Mouse (Mus musculus) stomach, embryonic 14.5 days (tissue): ENCODE results near the gene Slc4a10. TPM values are rescaled to one million over a fixed set of nuclear protein-coding genes. Genes with fewer than 3 reads are reported as not detected.

Experiments used
- ATAC-seq: fragments of 200-750 bp; cut with Nextera tagmentation; 2 replicates; pipeline ENCODE4 v1.8.0; 2017; ENCODE audit warnings: low read depth, moderate TSS enrichment; ENCODE audit not compliant: insufficient number of reproducible peaks, insufficient read depth, low FRiP score
- H3K27ac ChIP-seq: fragments of 300-500 bp; sonication (generic); 2 replicates; pipeline ENCODE4 v1.5.1; 2014; ENCODE audit warnings: mild to moderate bottlenecking, low read length, moderate library complexity, mixed read lengths
- H3K27me3 ChIP-seq: fragments of 300-500 bp; sonication (generic); 2 replicates; pipeline ENCODE4 v1.6.1; 2014; ENCODE audit warnings: low read length, control low read depth, mixed read lengths; ENCODE audit not compliant: control insufficient read depth, insufficient read depth
- H3K36me3 ChIP-seq: fragments of 300-500 bp; sonication (generic); 2 replicates; pipeline ENCODE4 v1.6.1; 2014; ENCODE audit warnings: mild to moderate bottlenecking, control low read depth, low read length, moderate library complexity, mixed read lengths; ENCODE audit not compliant: control insufficient read depth, insufficient read depth
- H3K4me1 ChIP-seq: fragments of 300-500 bp; sonication (generic); 2 replicates; pipeline ENCODE4 v1.6.1; 2014; ENCODE audit warnings: low read length, control low read depth, mixed read lengths; ENCODE audit not compliant: control insufficient read depth, insufficient read depth
- H3K4me2 ChIP-seq: fragments of 300-500 bp; sonication (generic); replicated peaks from 2 replicates; pipeline ENCODE4 v1.6.1; 2014; ENCODE audit warnings: low read depth, low read length, control low read depth
- H3K4me3 ChIP-seq: fragments of 300-500 bp; sonication (generic); 2 replicates; pipeline ENCODE4 v1.5.1; 2014; ENCODE audit warnings: low read depth, low read length, control low read depth
- H3K9ac ChIP-seq: fragments of 300-500 bp; sonication (generic); replicated peaks from 2 replicates; pipeline ENCODE4 v1.6.1; 2014; ENCODE audit warnings: low read depth, mild to moderate bottlenecking, control low read depth, low read length, moderate library complexity, mixed read lengths
- H3K9me3 ChIP-seq: fragments of 300-500 bp; sonication (generic); 2 replicates; pipeline ENCODE4 v1.6.1; 2016; ENCODE audit warnings: low read depth, low read length, control low read depth; ENCODE audit not compliant: control insufficient read depth
- whole genome bisulfite sequencing: fragments of 180-500 bp; shearing (Covaris S2); extraction: QIAGEN DNeasy Blood & Tissue Kit; methylation state at CpG from one replicate; pipeline ENCODE4 v1.1.7; 2014; 5-methylcytosine and 5-hydroxymethylcytosine counted together
- polyA plus RNA-seq: library from polyadenylated mRNA; unstranded; fragments of >200 nt; fragmentation: Nextera tagmentation; extraction: Ambion mirVana; gene quantifications from 2 replicates; pipeline ENCODE4 v1.2.1, GENCODE M21; 2014

Gene Slc4a10
- polyA plus RNA-seq, 1 experiment from 2014 or later = 0.67 TPM

- no peak overlapping the region for H3K4me3 ChIP-seq
- 89% methylated on average over 9 of the region's 9 CpGs for WGBS
- no peaks in the 10 kb centered on the region for H3K36me3 ChIP-seq
- H3K27me3 ChIP-seq = no peaks in the 10 kb centered on the region
- no peak overlapping the region for H3K4me2 ChIP-seq
- no peak overlapping the region for H3K27ac ChIP-seq
- ATAC-seq = no peak
- no peaks in the 10 kb centered on the region for H3K4me1 ChIP-seq
- no peak overlapping the region for H3K9ac ChIP-seq
- no peaks in the 10 kb centered on the region for H3K9me3 ChIP-seq
Measured at GRCm38 (mm10) chr2:62362211-62362610, 315.9 kb downstream of the Slc4a10 start.

GRCm38 (mm10) chr2:62363606-62364005, 317.3 kb downstream of the Slc4a10 start:
- no peaks in the 10 kb centered on the region for H3K36me3 ChIP-seq
- H3K27me3 ChIP-seq = no peaks in the 10 kb centered on the region
- no peak overlapping the region for H3K9ac ChIP-seq
- no peaks in the 10 kb centered on the region for H3K9me3 ChIP-seq
- no peak overlapping the region for H3K4me2 ChIP-seq
- no peaks in the 10 kb centered on the region for H3K4me1 ChIP-seq
- 88% methylated on average over 4 of the region's 4 CpGs for WGBS
- ATAC-seq = no peak
- no peak overlapping the region for H3K4me3 ChIP-seq
- no peak overlapping the region for H3K27ac ChIP-seq

- Histone ChIP-seq H3K9ac (no peak overlapping the region), H3K4me1 (no peaks in the 10 kb centered on the region), H3K4me3 (no peak overlapping the region), H3K4me2 (no peak overlapping the region), H3K27me3 (no peaks in the 10 kb centered on the region), H3K9me3 (no peaks in the 10 kb centered on the region), H3K27ac (no peak overlapping the region), H3K36me3 (no peaks in the 10 kb centered on the region)
- no peak for ATAC-seq
- WGBS = 69% methylated on average over 5 of the region's 5 CpGs
Measured at GRCm38 (mm10) chr2:62368349-62369053, 322.2 kb downstream of the Slc4a10 start.

- H3K4me2 ChIP-seq = no peak overlapping the region
- H3K9me3 ChIP-seq = no peaks in the 10 kb centered on the region
- H3K4me3 ChIP-seq = no peak overlapping the region
- H3K9ac ChIP-seq = no peak overlapping the region
- no peak for ATAC-seq
- H3K27ac ChIP-seq = no peak overlapping the region
- H3K36me3 ChIP-seq = no peaks in the 10 kb centered on the region
- no peaks in the 10 kb centered on the region for H3K4me1 ChIP-seq
- WGBS = 72% methylated on average over 2 of the region's 2 CpGs
- no peaks in the 10 kb centered on the region for H3K27me3 ChIP-seq
Measured at GRCm38 (mm10) chr2:62370048-62370447, 323.8 kb downstream of the Slc4a10 start.

GRCm38 (mm10) chr2:62373692-62374091, 327.4 kb downstream of the Slc4a10 start:
- Histone ChIP-seq H3K9me3 (no peaks in the 10 kb centered on the region), H3K27me3 (no peaks in the 10 kb centered on the region), H3K4me1 (no peaks in the 10 kb centered on the region), H3K4me2 (no peak overlapping the region), H3K9ac (no peak overlapping the region), H3K4me3 (no peak overlapping the region), H3K27ac (no peak overlapping the region), H3K36me3 (no peaks in the 10 kb centered on the region)
- WGBS = 78% methylated on average over 11 of the region's 11 CpGs
- no peak for ATAC-seq

Other genes with a start within 250 kb of the Slc4a10 start
- gene Tbr1, start 243.5 kb upstream of the Slc4a10 start, polyA plus RNA-seq = 0.15 TPM in 1 of 2 replicates, not detected in the other